Mouse (Mus musculus): ENCODE results near the gene Aire.
A peak's percentile ranks its signal among the peaks of the same experiment; 100 is the strongest.

Aire gene

DNA sequence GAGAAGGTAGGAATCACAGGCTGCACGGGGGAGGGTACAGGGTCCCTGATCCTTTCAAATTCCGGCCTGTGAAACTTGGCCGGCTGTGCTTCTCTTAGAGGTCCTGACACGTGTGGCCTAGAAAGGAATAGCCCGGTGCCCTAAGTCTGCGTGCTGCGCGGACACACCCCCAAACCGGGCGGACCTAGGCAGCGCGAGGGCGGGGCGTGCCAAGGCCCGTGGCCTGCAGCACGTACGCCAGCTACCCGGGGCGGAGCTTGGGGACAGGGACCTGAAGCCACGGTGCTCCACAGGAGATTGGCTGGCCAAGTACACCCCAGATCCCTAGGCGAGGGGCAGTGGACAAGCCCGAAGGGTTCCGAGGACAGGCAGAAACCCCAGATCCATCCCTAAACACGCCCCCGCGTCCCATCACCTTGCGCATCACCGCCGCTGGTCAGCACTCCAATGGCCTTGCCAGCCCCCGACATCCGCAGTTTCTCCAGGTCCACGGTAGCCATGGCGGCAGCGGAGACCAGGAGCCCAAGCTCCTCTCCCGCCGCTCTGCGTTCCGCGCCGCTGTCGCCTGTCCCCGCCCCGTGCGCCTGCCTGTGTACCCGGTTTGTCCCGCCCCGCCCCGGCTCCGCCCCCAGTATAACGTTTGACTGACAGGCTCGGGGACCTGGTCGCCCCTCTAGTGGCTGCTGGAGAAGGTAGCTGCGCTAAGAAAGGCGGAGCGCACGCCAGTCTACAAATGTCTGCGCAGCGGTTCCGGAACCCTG, 34.0 kb downstream of the Aire start:
- DNase-seq (ENCODE audit: low spot score in 2 of 2): peak; percentile 85 to 93

DNA sequence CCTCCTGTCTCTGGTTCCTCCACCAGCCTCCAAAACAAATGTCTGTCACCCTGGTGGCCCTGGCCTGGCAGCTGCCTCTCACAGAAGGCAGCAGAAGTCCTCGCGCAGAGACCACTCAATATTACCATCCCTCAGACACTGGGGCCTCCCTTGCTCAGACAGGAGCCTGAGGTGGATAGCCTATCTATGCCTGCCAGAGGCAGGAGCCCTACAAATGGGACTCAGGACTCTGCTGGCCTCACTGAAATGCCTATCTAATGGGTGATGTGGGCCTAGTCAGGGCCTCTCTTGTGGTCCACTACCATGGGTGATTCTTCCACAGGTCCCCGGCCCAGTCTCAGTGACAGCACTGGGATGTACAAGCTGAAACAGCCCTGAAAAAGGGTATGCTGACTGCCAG, 35.2 kb downstream of the Aire start:
- DNase-seq (ENCODE audit: low spot score in 2 of 2): no peak

DNA sequence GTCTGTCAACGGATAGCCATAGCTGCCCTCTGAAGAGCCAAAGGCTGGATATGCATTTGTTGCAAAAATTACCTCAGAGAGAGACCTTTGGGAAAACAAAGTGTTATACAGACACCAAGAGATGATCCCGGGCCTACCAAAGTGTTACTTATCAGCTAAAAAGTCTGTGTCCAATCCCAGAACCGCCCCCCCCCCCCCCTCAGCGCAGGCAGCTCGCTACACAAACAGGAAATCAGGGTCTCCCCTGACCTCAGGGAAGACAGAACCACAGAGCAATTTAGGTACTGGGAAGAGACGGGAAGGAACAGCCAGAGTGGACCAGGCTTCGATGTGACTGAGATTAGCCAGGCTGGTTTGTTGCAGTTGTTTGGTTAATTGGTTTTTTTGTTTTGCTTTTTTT, 36.2 kb downstream of the Aire start:
- DNase-seq (ENCODE audit: low spot score in 2 of 2): no peak

DNA sequence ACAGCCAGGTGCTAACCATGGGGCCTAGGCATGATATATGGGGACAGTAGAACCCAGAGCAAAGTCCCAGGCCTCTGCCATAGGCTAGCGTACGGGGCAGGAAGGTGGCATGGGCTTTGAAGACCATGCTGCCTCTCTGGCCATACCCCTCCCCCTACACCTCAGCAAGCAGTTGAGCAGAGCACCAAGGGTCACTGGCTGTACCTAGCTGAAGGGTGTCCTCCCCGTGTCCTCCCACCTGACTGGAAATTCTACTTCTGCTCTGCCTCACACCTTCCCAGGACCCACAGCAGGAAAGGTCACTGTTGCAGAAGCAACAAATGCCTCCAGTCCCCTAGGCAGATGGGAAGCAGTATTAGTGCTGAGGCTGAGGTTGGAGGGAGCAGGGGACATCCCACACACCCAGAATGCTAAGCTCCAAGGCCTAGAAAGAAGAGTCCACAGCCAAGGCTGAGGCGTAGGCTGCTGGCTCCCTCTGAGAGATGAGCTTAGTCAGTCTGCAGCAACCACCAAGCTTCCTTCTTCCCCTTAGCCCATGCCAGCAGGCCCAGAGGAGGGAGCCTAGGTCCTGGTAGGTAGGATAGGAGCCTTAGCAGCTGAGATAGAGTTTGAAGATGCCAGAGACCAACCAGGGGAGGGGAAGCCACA, 37.5 kb downstream of the Aire start:
- no peak for DNase-seq (ENCODE audit: low spot score in 2 of 2)

DNA sequence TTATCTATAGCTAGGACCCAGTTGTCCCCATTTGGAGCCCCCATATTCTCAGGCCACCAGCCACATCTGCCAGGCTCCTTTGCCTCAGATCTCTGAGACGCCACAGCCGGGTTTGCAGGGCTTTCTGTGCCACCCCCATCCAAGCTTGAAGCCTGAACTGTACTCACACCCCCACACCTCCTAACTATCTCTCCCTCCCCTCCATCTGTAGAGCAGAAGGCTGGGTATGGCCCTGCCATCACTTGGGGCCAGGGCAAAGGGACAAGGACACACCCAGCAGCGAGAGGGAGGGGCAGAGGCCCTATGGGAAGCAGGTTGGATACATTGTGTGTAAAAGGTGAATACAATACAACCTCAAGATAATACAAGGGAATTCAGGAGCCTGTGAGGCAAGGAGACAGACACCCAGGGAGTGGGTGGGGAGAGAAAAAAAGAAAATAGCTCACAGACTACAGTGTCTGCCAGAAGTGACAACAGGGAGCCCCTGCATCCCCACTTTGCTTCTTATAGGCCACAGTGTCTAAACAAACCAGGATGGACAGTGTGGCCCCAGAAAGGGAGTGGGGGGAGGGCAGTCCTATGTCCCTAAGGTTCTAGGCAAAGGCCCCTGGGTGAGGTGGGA, 38.8 kb downstream of the Aire start:
- DNase-seq (ENCODE audit: low spot score in 2 of 2): no peak

DNA sequence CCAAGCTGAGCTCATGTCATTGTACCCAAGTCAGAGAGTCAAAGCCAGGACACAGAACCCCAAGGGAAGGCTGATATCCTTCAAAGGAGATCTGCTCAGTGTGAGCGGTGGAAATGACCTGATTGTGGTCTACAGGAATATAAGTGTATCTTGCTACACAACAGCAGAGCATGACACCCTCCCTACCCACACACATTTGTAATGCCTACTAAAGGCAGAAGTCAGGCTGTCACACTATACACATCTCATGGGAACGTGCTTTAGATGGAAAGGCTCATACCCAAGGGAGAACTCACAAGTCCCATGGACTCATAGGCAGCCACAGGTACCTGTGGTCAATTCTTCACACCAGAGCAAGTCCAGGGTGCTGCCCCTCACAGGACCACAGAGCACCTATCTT, 41.1 kb downstream of the Aire start:
- no peak for DNase-seq (ENCODE audit: low spot score in 2 of 2)

DNA sequence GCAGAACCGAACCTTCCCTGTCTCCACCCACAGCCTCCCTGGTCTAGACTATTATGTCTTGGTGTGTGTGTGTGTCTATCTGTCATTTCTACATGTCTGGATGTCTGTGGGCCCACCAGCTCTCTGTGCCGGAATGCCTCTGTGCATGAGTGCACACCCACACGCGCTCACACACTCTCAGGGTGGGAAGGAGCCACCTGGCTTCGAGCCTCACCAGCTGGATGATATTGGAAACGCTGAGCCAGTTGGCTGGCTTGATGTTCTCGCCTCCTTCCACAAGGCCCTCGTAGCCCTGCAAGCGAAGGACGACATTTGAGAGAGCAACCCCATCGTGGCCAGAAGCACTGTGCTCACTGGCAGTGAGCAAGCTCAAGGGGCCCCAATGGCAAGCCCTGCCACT, 41.6 kb downstream of the Aire start:
- peak; percentile 73 to 81 for DNase-seq (ENCODE audit: low spot score in 2 of 2)

DNA sequence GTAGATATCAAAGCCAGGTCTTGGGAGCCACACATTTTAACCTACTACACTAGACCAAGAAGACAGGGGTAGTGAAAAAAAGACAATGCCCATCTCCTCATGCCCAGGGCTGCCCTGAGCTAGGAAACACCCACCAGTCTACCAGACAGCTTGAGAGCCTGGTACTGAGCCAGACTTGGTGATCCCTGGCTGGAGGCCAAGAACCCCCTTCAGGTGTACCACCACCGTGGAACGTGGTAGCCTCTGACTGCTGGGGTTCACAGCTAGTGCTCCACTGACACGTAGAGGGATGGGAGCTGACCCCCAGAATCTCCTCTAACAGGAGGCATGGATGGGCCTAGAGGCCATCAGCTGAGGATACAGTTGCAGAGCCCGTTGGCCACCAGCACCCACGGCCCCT, 43.2 kb downstream of the Aire start:
- DNase-seq (ENCODE audit: low spot score in 2 of 2): no peak

DNA sequence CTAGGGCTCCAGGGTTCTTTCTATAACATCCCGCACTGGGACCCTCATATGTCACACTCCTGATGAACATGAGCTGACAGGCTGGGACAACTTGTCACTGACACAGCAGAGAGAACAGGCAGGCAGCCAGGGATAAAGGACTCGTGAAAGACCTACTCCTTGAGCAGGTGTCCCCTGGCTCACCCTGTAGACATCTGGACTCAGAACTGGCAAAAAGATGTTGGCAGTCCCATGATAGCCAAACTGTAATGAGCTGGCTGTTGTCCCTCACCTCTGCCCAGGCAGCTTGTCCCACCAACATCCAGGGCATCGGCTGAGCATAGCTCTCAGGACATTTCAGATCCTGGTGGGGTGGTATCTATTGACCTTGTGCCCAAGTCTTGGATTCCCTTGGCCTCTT, 47.8 kb downstream of the Aire start:
- DNase-seq (ENCODE audit: low spot score in 2 of 2): no peak

DNA sequence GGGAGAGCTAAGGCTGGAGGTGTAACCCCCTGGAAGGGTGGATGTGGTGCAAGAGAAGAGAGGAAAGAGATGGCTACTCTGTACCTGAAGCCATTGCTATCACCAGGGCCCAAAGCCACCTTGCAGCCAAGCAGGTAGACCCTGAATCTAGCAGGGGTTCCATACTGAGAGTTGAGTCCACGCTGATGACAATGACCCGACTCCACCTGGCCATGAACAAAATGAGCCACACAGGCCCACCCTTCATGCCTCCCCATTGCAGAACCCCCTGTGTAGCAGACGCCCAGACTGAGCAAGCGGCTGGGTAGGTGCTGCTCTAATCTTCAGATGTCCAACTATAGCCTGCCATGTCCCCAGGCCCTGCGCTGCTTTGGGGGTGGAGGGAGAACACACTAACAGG, 57.6 kb downstream of the Aire start:
- no peak for DNase-seq (ENCODE audit: low spot score in 2 of 2)

DNA sequence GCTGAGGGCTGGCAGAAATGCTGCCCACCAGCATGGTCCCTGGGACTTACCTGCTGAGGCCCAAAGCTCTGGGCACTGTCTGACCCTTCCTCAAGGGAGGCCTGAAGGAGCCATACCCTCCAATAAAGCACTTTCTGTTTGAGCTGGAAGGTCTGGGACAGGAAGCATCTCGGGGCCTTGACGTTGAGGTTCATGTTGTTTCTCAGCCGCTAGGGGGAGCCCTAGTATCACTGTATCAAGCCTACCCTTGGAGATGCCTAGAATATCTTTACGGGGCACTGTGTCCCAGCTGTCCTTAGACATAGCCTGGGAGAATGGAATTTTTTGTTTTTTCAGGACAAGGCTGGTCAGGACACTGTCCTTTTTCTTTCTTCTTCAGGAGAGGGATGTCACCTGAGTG, 58.8 kb downstream of the Aire start:
- peak in 1 of 2 experiments; percentile 61 for DNase-seq (ENCODE audit: low spot score in 2 of 2)
